Mouse (Mus musculus): ENCODE data around the gene Baiap2.

Baiap2 gene

GRCm38 (mm10) chr11:120012702-120013101, 70.1 kb downstream of the Baiap2 start:
- DNase-seq (ENCODE audit: low spot score) = no peak

- peak; percentile 72 for DNase-seq (ENCODE audit: low spot score)
These were observed 70.7 kb downstream of the Baiap2 start for GRCm38 (mm10) chr11:120013174-120013711.

- no peak for DNase-seq (ENCODE audit: low spot score)
These were observed 72.2 kb downstream of the Baiap2 start for GRCm38 (mm10) chr11:120014758-120015157.

- DNase-seq (ENCODE audit: low spot score) = no peak
These were observed 74.4 kb downstream of the Baiap2 start for GRCm38 (mm10) chr11:120017011-120017410.

GRCm38 (mm10) chr11:120019542-120020440, 77.2 kb downstream of the Baiap2 start:
- DNase-seq (ENCODE audit: low spot score) = no peak

GRCm38 (mm10) chr11:120021367-120021766, 78.8 kb downstream of the Baiap2 start:
- no peak for DNase-seq (ENCODE audit: low spot score)

GRCm38 (mm10) chr11:120022216-120022615, 79.7 kb downstream of the Baiap2 start:
- DNase-seq (ENCODE audit: low spot score) = no peak

GRCm38 (mm10) chr11:120022841-120023240, 80.3 kb downstream of the Baiap2 start:
- no peak for DNase-seq (ENCODE audit: low spot score)

- DNase-seq (ENCODE audit: low spot score) = no peak
These were observed 84.4 kb downstream of the Baiap2 start for GRCm38 (mm10) chr11:120026941-120027340.

GRCm38 (mm10) chr11:120028319-120029092, 85.9 kb downstream of the Baiap2 start:
- DNase-seq (ENCODE audit: low spot score) = peak; percentile 82

GRCm38 (mm10) chr11:120029431-120030144, 87.0 kb downstream of the Baiap2 start:
- peak; percentile 87 for DNase-seq (ENCODE audit: low spot score)

GRCm38 (mm10) chr11:120030145-120030901, 87.8 kb downstream of the Baiap2 start:
- peak; percentile 51 for DNase-seq (ENCODE audit: low spot score)

GRCm38 (mm10) chr11:120032052-120032451, 89.5 kb downstream of the Baiap2 start:
- DNase-seq (ENCODE audit: low spot score) = no peak

GRCm38 (mm10) chr11:120033473-120033872, 90.9 kb downstream of the Baiap2 start:
- DNase-seq (ENCODE audit: low spot score) = no peak

- no peak for DNase-seq (ENCODE audit: low spot score)
These were observed 91.7 kb downstream of the Baiap2 start for GRCm38 (mm10) chr11:120034306-120034705.

GRCm38 (mm10) chr11:120034762-120035161, 92.2 kb downstream of the Baiap2 start:
- DNase-seq (ENCODE audit: low spot score) = no peak

GRCm38 (mm10) chr11:120039581-120039980, 97.0 kb downstream of the Baiap2 start:
- no peak for DNase-seq (ENCODE audit: low spot score)

GRCm38 (mm10) chr11:120040440-120040839, 97.9 kb downstream of the Baiap2 start:
- no peak for DNase-seq (ENCODE audit: low spot score)

GRCm38 (mm10) chr11:120041191-120042123, 98.9 kb downstream of the Baiap2 start:
- DNase-seq (ENCODE audit: low spot score) = peak; percentile 73
